Mouse (Mus musculus) heart, adult 18-20 months (tissue): ENCODE results near the gene Pvr. TPM values are rescaled to one million over a fixed set of nuclear protein-coding genes. Genes with fewer than 3 reads are reported as not detected.

ENCODE experiments used
- DNase-seq, 2 experiments: peaks; one replicate each; pipeline ENCODE4 v3.0.0; 2021 to 2022; ENCODE audit warnings: mixed read lengths in 1 of 2
- long read RNA-seq, 2 experiments: library from polyadenylated mRNA; stranded (forward); transcript quantifications; one replicate each; pipeline ENCODE4 v2.0.0; 2021
- total RNA-seq, 2 experiments: library from RNA; stranded (reverse); gene quantifications; 2 replicates each; pipeline ENCODE4 v1.2.3; 2021

Pvr gene
- 10 to 100 TPM; 18.5 to 19.5 TPM for total RNA-seq
- long read RNA-seq, experiment 1, partial matches to known transcripts, result 3 of 7 reads
- long read RNA-seq, experiment 1, other reads (novel, unspliced or antisense), result 0 of 7 reads
- long read RNA-seq, experiment 2, partial matches to known transcripts, result 0 of 5 reads
- long read RNA-seq, experiment 2, other reads (novel, unspliced or antisense), result 3 of 5 reads

GRCm38 (mm10) chr7:19920506-19921261 lies at the start of gene Pvr:
Gene Pvr, minus strand, starts transcription at chr7:19921160.
- DNase-seq, result peak; percentile 85 to 92

DNA sequence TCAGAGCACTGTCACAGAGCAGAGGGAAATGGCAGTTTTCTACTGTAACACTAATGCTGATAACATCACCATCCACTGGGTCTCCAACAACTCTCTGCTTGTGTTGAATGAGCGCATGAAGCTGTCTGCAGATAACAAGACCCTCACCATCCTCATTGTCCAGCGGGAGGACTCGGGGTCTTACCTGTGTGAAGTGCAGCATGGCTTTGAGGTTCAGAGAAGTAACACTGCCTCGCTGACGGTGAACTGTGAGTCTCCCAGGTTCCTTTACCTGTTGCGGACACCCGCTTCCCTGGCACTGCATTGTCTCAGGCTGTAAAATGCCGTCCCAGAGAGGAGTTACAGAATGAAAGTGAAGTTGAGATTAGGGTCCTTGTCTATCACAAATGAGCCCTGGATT lies 49.2 kb upstream of the Pvr start:
- no peak for DNase-seq

GRCm38 (mm10) chr7:19969541-19970090 lies 48.7 kb upstream of the Pvr start:
- no peak for DNase-seq

GRCm38 (mm10) chr7:19969106-19969505 lies 48.1 kb upstream of the Pvr start:
- DNase-seq, result no peak

DNA sequence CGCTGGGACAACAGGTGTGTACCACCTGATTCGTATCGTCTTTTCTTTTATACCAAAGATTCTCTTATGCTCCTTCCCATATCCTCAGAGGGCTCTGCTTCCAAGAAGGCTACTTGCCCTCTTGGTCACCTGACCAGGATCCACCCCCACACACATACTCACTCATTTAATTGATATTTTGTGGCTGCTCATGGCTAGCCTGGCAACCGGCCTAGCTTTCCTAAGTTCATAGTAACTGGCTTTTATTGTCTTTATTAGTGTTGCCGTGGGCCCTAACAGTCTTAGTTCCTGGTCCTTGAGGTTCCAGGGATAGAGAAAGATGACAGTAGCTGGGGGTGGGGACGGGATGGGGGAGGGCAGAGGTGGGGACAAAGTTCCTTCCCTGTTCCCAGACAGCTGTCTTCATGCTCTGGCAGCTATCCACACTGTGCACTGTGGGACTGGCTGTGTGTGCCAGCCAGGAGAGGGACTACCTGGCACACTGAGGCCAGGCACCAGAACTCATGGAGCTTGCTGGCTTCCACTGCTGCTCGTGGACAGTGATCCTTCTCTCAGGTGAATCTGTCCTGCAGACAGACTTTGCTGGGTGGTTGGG lies 44.1 kb upstream of the Pvr start, which contains the start of gene Ceacam20:
TSS of gene Ceacam20 (plus strand) at position 428 of the 595 bp plus-strand sequence.
- no peak for DNase-seq

DNA sequence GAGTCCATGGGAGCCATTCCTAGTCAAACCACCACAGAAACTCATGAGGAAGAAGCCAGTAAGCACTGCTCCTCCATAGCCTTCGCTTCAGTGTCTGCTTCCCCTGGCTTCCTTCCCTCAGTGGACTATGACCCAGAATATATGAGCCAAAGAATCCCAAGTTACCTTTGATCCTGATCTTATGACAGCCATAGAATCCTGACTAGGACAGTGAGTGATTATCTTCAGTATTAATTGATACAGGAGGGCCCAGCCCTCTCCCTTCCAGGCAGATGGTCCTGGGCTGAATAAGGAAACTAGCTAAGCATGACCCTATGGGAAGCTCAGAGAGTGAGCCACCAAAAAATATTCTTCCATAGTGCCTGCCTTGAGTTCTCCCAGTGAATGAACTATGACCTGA lies 41.5 kb upstream of the Pvr start:
- no peak for DNase-seq

DNA sequence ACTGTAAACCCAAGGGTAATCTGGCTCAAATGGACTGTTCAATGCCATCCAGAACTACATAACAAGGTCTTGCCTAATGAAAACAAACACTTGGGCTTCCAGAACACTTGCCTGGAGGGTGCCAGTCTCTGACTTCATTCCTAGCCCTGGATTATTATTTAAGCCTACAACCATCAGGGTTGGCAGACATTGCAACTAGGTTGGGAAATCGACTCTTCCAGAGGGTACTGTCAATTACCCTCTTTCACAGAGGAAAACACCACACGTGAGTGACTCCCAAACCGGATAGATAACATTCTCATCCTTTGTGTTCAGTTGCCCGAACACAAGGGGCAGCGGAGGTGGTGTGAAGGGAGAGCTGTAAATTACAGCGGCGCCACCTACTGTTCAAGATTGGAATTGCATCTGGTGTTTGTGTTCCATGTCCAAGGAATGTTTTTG lies 35.4 kb upstream of the Pvr start:
- peak; percentile 85 to 98 for DNase-seq

- DNase-seq, result no peak
These were observed 34.9 kb upstream of the Pvr start for GRCm38 (mm10) chr7:19955861-19956260.

DNA sequence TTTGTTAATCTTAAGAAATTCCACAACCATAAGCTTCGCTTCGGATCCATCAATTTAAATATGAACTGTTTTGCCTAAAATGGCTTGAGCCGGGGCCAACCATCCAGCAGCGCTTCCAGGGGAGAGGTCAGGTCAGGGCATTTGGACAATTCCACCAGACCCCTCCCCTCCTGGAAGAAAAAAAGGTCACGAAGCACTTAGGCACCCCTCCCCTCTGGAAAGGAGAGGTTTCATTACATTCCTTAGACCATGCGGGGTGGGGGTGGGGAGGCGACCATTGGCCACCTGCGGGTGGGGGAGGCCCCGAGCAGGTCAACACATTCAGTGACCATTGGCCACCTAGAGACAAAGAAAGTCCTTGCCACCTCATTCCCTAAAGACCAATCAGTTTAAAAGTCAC lies 32.1 kb upstream of the Pvr start:
- DNase-seq, result no peak

DNA sequence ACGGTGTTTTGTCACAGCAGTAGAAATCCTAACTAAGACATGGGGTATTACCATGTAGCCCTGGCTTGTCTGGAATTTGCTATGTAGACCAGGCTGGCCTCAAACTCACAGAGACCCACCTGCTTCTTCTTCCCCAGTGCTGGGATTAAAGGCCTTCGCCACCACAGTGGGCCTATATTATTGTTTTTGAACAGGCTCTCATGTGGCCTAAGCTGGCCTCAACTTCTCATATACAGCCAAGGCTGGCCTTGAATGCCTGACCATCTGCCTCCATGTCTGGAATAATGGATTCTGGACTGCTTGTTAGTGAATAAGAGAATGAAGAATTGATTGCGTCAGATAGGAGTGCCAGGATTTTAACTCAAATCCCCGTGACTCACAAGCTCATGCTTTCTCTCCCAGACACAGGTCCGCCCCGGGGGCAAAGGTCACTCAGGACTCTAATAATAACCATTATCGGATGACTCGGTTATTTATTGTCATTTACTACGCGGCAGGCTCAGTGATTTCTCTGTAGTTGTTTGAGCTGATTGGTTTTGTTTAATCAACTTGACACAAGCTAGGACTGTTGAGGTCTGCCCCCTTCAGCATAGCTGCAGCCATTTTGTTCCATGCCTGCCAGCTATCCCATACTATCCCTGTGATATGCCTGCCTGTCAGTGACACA lies 31.5 kb upstream of the Pvr start:
- no peak for DNase-seq

DNA sequence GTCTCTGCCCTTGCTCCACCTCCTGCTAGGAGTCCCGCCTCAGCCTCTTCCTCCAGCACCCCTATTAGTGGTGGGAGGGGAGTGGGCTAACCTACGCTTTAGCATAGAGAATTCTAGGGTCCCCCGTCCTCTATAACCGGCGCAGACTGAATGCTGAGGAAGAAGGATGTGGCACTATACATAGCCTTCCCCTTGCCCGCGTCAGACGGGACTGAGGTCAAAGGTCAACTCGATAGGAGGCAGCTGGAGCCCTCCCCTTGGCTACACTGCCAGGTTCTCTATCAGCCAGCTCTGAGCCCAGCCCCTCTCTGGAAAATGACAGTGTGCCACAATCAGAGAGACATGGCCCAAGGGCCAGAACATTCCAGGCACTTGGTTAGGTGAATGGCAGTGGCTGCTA lies 29.6 kb upstream of the Pvr start, which contains the start of gene Igsf23:
TSS of gene Igsf23 (minus strand) at position 168 of the 400 bp plus-strand sequence.
- no peak for DNase-seq

DNA sequence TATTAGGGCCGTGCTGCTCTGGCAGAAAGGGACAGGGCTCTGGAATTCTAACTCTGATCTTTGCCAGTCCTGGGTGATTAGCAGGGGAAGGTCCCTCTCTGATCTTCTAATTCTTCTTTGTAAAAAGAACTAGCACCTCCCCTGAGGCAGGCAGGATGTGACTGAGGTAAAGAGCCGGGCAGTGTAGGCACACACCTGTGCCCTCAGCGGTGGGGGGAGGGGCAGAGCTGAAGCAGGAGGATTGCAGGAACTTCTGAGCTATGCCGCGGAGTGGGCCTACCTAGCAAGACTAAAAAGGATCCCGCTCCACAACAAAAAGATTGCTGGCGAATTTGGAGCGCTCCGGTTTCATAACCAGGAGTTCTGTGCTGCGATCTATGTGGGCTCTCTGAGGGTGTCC lies 29.0 kb upstream of the Pvr start:
- no peak for DNase-seq

- no peak for DNase-seq
These were observed 28.0 kb upstream of the Pvr start for GRCm38 (mm10) chr7:19948956-19949355.

GRCm38 (mm10) chr7:19945821-19946515 lies 25.0 kb upstream of the Pvr start:
- no peak for DNase-seq

DNA sequence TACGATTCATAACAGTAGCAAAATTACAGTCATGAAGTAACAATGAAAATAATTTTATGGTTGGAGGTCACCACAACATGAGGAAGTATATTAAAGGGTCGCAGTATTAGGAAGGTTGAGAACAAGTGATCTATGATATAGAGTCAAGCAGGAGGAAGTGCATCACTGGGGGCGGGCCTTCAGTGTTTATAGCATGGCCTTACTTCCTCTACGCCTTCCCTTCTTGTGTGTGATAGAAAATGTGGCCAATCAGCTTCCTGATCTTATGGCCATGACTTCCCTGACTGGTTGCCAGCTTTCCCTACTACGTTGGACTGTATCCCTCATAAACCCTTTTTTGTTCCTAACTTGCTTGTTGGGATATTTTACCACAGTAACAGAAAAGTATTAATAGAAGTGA lies 24.2 kb upstream of the Pvr start:
- DNase-seq, result no peak

GRCm38 (mm10) chr7:19944709-19945108 lies 23.7 kb upstream of the Pvr start:
- no peak for DNase-seq

DNA sequence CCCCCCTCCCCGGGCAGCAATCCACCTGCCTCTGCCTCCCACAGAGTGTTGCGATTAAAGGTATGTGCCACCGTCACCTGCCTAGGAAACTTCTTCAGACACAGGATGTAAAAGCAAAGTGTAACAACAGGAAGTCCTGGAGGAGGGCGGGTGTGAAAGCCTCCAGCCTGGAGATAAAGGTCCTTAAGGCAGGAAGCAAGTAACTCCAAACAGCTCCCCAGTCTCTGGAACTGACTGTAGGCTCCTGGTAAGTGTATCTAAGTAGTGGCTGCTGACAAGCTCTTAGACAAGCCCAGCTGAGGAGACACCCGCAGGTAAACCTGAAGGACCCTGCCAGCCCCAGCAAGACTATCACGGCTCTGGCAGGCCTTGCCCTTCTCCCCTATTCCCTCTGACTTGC lies 19.3 kb upstream of the Pvr start:
- peak; percentile 68 to 73 for DNase-seq

DNA sequence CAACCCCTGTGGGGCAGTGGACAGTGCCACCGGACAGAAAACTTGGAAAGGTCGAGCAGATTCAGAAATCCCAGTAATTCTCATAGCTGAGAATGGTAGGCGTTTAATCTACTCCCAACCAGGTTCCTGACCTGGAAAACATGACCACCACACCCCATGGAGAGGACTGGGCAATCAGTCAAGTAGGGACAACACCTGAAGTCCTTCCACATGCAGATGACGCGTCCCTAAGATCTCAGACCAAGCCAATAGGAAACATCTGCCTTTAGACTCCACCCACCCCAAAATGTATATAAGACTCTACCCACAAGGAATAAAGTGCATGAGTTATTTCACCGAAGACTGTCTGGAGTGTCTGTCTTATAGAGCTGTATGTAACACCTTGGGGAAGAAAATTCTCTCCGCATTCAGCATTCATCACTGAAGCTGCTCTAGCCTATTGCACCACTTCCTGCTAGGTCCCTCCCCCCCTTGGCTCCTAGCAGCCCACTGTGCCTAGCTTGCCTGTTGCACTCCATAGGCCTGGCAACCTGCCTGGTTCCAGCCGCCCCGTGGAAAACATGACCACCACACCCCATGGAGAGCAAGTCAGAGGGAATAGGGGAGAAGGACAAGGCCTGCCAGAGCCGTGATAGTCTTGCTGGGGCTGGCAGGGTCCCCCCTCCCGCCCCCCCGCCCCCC lies 18.7 kb upstream of the Pvr start:
- DNase-seq, result peak; percentile 92 to 94

DNA sequence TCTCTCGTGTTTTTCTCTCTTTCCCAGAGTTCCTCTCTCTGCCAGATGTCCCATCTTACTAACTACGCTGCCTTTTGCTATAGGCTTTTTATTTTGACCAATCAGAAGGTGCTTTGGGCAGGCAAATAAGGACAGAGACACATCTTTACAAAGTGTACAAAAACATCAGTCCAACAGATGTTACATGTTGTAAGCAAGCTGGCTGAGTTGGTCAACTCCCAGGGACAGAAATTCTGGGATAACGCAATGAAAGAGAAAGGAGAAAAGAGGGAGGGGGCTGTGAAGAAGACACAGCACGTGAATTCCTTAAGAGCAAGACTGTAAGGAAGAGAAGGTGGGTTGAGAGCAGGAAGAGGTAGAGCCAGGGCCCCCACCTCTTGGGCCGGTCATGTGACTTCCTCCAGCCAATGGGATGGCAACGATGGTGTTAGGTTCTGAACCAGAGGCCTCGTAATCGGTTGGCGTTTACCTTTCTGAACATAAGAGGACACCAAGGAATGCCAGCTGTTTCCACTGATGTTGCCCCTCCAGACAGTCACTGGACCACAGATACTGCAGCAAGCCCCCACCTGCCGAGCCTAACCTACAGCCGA lies 16.4 kb upstream of the Pvr start:
- DNase-seq, result no peak

GRCm38 (mm10) chr7:19935961-19936360 lies 15.0 kb upstream of the Pvr start:
- peak; percentile 61 to 64 for DNase-seq
